Mouse (Mus musculus) cerebellum, adult 2 months (tissue): Measurements from ENCODE around the gene Kcnk6.

ENCODE experiments used
- CTCF ChIP-seq: fragments of 200-500 bp; IDR thresholded peaks from 2 replicates; pipeline ENCODE4 v1.5.1; 2011; ENCODE audit warnings: low read depth, mild to moderate bottlenecking, control low read depth, low read length, moderate library complexity, borderline replicate concordance; ENCODE audit not compliant: insufficient read depth
- POLR2A ChIP-seq: fragments of 200-500 bp; IDR thresholded peaks from 2 replicates; pipeline ENCODE4 v1.6.1; 2011; ENCODE audit warnings: low read length, control low read depth, borderline replicate concordance; ENCODE audit not compliant: insufficient read depth

DNA sequence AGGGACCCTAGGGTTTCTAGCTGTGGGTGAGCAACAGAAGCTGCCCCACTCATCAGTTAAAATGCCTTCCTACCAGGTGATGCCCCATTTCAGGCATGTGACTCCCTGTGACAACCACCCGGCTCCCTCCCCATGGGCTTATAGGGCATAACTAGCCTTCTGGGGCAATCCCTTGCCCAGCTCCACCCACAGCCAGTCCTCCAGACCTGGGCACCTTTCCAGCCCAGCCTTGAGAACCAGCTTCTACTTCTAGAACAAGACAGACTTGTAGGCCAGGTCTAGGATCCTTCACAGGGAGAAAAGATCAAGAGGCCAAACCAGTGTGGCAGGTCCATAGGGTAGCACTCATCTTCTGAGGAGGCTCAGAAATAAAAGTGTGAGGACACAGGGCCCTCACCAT lies 25.1 kb upstream of the Kcnk6 start:
- TF ChIP-seq CTCF (no peak), POLR2A (no peak)
